Mouse (Mus musculus) spleen, postnatal 36 days (tissue): ENCODE measurements around the gene Spz1.

ENCODE experiments used
- DNase-seq, 2 experiments: peaks; one replicate each; pipeline ENCODE4 v3.0.0; 2022; ENCODE audit warnings: low spot score in 2 of 2, mixed read lengths in 1 of 2

Gene Spz1

DNA sequence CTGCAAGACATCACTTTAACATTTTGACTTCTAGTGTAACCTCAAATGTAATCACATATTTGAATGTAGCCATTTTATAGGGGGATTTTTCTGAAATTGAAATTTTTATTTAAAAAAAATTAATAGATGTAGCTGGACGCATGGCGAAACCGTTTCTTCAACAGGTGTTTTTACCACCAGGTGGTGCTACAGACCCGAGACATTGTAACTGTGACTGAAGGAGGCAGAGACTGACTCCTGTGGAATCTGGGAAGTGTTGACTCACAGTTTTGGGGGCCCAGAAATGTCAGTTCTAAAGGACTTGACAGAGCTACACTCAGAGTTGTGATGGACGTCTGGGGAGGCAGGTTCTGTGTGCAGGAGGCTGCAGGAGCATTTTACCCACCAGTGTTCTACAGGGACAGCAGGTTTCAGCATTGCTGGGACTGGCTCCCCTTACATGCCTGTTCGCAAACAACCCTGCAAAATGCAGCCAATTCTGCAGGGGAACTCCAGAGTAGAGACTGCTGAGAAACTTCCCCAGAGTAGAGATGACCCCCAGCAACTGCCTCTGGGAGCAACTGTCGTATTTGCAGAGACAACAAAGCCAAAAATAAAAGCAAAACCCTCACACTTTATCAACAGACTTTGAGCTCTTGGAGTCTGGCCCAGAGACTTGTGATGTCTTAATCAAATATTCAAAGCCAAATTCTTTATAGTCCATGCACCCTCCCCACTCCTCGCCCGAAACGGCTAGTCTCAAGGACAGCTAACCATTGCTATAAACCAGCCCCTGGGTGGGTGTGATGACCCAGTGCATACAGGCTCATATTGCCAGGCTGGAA lies 4.5 kb upstream of the Spz1 start:
- peak; percentile 50 to 68 for DNase-seq

DNA sequence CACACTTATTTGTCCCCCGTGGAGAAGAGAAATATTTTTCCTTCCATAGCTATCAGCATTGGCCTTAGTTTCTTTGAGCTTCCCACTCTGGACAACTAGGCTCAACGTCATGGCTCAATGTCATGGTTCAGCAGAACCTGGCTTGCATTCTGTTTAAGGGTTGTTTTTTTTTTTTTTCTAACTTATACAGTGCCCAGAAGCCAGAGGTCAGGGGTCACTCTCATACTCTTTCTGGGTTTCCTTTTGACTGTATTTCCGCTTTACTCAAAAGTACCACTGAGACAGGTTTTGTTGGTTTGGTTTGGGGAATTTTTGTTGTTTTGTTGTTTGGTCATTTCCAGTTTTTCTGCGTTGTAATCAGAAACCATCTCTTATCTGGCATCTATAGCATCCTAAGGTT lies 2.2 kb upstream of the Spz1 start:
- no peak for DNase-seq

GRCm38 (mm10) chr13:92576688-92577087 lies 716 bp upstream of the Spz1 start:
- no peak for DNase-seq

GRCm38 (mm10) chr13:92559429-92559828 lies 16.5 kb downstream of the Spz1 start:
- DNase-seq, result no peak

GRCm38 (mm10) chr13:92557229-92557628 lies 18.7 kb downstream of the Spz1 start:
- DNase-seq, result no peak

GRCm38 (mm10) chr13:92556458-92557126 lies 19.4 kb downstream of the Spz1 start:
- no peak for DNase-seq

- no peak for DNase-seq
Measured at GRCm38 (mm10) chr13:92547093-92547492, 28.9 kb downstream of the Spz1 start.

- DNase-seq, result no peak
Measured at GRCm38 (mm10) chr13:92540997-92541396, 35.0 kb downstream of the Spz1 start.

DNA sequence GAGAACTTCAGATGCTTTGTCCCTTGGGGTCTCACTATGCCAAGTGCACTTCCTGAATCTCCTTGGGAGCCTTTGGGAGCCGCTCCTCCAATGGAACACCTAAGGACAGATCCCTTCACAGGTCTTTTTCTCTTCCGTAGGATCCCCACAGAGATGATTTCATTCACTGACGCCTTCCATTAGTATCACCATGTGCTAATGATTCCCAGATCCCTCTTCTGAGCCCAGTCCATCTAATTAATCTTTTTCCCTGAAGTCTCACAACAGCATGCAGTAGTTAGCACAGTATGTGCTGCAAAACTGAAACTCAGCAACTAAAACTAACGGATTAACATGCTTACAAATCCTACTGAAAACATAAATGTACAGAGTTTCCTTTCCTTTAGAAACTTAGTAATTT lies 36.8 kb downstream of the Spz1 start:
- DNase-seq, result no peak

DNA sequence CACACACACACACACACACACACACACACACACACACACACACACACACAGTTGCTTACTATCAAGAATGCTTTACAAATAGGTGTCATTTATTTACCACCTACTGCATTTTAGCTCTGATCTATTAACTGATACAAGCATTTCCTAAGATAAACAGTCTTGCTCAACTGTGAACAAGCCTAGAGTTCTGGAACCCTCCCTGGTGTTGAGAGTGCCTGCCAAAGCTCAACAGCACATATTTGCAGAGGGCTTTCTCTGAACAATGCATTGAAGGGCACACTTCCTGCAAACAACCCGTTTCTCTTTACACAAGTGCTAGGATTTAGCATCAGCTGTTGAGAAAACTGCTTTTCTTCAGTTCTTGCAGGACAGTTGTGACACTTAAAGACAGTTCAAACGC lies 42.2 kb downstream of the Spz1 start:
- DNase-seq, result no peak

DNA sequence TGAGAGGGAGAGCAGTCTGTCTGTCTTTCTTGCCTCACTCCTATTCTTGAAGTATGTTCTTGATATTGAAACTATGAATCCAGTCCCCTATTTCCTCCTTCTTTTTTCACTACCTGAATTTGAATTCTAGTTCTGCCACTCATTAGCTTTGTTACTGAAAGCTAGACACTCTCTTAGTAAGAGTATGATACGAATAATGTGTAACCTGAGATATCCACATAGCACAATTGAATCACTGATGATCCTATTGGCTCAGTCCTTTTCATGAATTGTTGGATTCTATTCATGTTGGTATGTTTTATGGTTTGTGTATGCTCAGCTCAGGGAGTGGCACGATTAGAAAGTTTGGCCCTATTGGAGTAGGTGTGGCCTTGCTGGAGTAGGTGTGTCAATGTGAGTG lies 43.8 kb downstream of the Spz1 start:
- no peak for DNase-seq

DNA sequence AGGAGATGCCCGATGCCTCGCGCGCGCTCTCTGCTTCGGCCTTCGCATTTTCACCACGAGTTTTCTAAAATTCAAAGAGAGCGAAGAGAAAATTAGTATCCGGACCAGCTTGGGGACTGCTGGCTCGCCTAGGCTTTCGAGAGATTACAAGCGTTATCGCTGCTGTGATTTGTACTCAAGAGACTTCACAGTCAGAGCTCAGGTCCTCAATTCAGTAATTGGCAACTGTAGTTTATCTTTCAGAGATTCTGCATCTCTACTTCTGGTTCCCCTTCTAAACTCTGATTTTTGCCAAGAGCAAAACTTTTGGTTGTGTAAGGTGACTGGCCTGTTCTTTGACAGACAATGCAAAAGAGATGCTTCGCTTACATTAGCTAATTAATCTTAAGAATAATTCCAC lies 44.7 kb downstream of the Spz1 start:
- no peak for DNase-seq

GRCm38 (mm10) chr13:92530721-92531211 lies 45.2 kb downstream of the Spz1 start, which contains the start of gene Zfyve16:
Gene Zfyve16, minus strand, starts transcription at chr13:92530868.
- DNase-seq, result peak; percentile 92 to 94

DNA sequence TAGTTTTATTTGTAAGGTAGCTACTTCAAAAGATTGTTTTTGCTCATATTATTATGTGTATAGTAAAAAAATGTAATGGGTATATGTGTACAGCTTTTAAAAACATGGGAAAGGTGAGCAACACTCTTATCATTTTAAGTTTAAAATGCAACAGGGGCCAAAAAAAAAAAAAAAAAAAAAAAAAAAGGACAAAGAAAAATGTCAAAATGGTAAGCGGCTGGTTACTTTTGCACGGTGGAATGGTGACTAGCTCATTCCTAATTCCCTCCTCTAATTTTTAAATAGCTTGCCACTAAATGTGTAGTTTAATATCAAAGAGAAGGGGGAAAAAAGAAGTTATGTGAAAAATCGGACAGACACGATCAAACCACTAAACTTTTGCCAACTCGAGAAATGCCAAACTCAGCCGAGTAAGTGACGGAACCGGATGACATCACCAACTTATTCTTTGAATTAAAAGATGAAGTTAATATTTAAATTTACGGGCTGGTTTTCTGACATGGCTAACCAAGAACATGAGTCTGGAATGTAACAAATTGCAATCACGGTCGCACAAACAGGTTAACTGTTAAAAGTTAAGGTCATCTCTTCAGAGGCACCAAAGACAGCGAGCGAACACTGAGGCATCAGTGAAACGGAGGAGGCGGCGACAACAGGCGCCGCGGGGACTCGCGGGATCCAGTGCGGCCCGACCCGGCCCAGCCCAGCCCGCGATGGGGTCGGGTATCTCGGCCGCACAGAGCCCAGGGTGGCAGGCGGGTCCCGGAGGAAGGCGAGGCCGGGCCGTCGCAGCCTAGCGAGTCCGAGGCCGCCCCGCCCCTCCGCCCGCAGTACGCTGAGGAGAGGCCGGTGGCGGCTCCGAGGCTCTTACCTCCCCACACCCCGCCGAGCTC lies 45.9 kb downstream of the Spz1 start:
- DNase-seq, result no peak
